Mouse (Mus musculus) cerebellum, postnatal 25 days (tissue): ENCODE results near the gene Hist1h2ad.
"Not testable (repeated sequence)": the region's sequence is repeated elsewhere in the genome, so short reads cannot be mapped to it uniquely, and the experiment has no call there.

ENCODE experiments used
- DNase-seq, 2 experiments: peaks; one replicate each; pipeline ENCODE4 v3.0.0; 2021; ENCODE audit warnings: mixed read lengths in 2 of 2

The Hist1h2ad gene

GRCm38 (mm10) chr13:23573898-23574524, at the start of gene Hist1h2ad, which contains the start of gene Hist1h2bf:
Gene Hist1h2ad, plus strand, starts transcription at chr13:23574381.
Gene Hist1h2bf, minus strand, starts transcription at chr13:23574196.
- peak; percentile 72 to 82 for DNase-seq

DNA sequence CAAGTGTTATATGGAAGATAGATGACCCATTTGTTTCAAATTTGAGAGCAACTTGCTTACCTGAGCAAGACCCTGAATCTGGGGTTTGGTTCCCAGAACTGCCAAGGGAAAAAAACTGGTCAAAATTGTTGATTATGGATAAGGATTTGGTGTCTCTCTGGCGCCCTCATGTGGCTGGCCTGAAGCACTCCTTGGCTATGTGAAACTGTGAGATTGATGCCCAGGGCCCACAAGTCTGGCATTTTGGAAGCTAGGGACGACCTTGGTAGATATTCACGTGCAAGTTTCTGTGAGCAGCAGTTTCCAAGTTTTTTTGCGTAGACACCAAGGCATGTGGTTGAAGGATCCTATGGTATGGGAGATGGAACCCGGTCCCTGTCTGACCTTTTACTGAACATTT, 49.5 kb upstream of the Hist1h2ad start:
- DNase-seq = peak; percentile 83 to 84

DNA sequence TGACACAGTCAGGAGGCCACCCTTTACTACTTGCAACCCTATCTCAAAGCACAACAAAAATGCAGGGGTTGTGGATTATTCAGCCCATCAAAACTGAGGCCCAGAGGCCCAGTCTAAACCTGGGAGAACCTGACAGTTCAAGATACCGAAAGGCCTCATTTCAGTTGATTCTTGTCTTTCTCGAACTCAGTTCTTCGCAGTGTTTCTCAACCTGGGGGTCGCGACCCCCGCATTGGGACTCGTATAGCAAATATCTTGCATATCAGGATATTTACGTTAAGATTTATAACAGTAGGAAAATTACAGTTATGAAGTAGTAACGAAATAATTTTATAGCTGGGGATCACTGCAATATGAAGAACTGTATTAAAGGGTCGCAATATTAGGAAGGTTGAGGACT, 48.3 kb upstream of the Hist1h2ad start:
- no peak for DNase-seq

DNA sequence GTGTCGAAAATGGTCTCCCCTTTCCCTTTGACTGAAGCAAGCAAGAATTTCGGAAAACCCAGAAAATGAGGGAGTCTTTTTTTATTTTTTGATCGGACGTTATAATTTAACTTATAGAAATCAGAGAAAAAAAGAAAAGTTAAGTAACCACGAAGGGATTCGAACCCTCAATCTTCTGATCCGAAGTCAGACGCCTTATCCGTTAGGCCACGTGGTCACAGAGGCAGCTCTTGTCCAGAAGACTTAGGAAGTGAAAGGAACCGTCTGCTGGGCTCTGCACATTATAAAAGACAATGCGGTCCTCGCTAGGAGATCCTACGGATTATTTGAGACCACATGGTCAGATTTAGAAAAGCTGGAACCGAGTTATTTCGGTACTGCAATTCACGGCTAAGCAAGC, 47.9 kb upstream of the Hist1h2ad start:
- peak; percentile 91 for DNase-seq

- DNase-seq = no peak
These were observed 45.2 kb upstream of the Hist1h2ad start for GRCm38 (mm10) chr13:23529005-23529404.

- DNase-seq = no peak
These were observed 44.6 kb upstream of the Hist1h2ad start for GRCm38 (mm10) chr13:23529480-23530165.

- peak; percentile 61 to 69 for DNase-seq
These were observed 43.8 kb upstream of the Hist1h2ad start for GRCm38 (mm10) chr13:23530181-23530900.

- DNase-seq = peak; percentile 97
These were observed 43.0 kb upstream of the Hist1h2ad start, which contains the start of gene Hist1h4h for GRCm38 (mm10) chr13:23530901-23531875. Gene Hist1h4h, plus strand, starts transcription at chr13:23531050.

- DNase-seq = no peak
These were observed 41.7 kb upstream of the Hist1h2ad start for GRCm38 (mm10) chr13:23532262-23533075.

DNA sequence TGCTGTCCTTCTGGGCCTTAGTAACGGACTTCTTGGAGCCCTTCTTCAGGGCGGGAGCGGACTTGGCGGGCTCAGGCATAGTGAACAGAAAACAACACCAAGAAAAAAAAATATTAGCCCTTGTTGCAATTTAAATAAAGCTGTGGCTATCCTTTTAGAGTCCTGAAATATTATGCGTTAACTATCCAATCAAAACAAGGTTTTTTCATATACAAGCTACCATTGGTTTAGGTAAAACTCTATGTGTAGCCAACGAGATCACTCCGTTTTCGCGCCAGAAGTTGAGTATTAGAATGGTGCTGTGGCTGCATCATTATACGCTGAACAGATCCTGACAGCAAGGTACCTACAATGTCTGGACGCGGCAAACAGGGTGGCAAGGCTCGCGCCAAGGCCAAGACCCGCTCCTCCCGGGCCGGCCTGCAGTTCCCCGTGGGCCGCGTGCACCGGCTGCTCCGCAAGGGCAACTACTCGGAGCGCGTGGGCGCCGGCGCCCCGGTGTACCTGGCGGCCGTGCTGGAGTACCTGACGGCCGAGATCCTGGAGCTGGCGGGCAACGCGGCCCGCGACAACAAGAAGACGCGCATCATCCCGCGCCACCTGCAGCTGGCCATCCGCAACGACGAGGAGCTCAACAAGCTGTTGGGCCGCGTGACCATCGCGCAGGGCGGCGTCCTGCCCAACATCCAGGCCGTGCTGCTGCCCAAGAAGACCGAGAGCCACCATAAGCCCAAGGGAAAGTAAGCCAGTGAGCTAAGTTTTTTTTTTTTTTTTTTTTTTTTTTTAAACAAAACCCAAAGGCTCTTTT, 40.4 kb upstream of the Hist1h2ad start, which contains the start of gene Hist1h2af:
Gene Hist1h2af (plus strand): TSS at position 347 of the 808 bp plus-strand sequence.
- DNase-seq = peak; percentile 66 to 75

DNA sequence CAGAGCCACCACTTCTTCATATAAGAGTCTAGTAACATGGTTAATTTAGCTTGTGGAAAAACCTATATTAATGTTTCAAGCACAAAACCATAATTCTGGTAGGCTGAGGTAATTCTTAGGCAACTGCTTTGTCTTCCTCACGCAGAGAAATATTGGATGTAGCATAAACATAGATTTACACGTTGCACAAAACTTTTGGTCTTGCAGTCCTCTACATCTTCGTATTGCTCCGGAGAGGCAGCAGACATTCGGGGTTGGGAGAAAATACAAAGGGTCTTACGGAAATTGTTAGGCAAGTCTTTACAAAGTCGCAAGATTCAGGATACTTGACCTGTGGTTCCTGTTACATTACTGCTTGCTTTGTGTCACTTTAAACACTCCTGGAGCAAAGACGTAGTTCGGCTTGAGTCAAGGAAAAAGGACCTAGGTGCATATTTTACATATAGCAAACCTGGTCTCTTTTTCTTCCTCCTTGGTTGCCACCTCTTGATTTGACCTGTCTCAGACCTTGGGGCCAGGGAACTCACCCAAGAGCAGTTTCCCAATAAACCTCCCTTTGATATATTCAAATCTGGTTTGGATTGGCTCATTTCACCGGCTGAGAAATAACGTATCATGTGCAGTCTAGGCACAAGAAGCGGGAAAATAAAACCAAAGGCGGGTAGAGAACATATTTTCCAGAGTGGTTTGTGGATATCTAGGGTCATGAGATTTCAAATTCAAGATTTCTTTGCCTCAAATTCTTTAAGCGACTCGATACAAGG, 39.6 kb upstream of the Hist1h2ad start:
- DNase-seq = no peak

GRCm38 (mm10) chr13:23535137-23536075, 38.8 kb upstream of the Hist1h2ad start, which contains the start of gene Hist1h3g:
Gene Hist1h3g, plus strand, starts transcription at chr13:23535422.
- peak; percentile 80 to 89 for DNase-seq

DNA sequence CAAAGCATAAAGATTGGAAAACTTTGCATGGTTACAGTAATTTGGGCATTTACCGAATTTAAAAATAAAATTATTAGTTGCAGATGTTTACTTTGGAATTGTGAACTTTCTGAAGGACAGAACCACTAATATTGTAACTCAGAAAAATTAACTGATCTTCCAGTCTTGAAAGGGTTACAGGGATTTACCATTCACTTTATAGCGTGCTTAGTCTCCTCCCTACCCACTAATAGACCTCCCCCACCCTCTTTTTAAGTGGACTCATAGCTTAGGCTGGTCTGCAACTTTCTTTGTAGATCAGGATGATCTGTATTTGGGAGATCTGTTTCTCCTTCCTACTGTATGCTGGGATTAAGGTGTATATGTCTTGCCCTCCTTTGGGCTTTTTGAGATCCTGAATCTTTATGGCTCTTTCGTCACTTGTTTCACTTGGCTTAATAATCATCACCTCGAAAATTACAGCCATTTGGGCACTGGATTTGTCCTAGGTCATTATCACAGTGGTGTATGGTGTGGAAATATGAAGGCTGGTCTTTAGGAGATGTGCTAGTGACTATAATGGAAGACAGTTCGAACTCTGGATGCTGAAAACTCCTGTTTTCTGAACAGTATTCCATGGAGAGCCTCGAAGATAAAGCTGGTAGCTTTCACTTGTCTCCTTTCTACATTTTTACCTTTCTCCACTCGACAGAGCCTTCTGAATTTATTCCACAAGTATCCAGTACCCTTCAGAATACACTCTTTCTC, 37.9 kb upstream of the Hist1h2ad start:
- no peak for DNase-seq

DNA sequence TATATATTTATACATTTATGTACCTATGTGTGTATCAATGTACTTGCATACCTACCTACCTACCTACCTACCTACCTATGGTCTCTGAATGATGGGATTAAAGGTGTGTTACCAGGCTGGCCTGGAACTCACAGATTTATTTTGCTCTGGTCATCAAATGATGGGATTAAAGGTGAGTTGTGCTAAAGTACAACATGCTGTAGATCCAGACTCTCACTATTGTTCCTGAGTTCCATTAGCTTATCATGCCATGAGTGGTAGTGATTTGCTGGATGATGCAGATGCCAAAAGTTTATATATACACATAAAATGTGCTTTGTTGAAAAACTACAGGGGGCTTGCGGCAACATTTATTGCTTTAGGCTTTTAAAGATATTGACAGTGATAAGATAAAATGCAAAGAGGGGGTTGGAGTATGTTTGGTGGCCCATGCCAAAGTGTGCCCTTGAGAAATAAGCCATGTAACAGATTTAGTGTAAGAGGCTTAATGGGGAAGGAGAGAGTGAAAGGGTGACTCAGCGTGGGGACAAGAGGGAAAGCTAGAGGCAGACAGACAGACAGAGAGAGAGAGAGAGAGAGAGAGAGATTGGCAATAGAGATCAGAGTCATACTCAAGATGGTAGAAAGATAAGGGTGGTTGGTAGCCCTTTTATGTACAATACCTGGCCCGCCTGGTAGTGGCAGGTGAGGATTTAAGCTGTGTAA, 37.0 kb upstream of the Hist1h2ad start:
- DNase-seq = no peak

GRCm38 (mm10) chr13:23538249-23538648, 35.9 kb upstream of the Hist1h2ad start:
- DNase-seq = no peak

- not testable (repeated sequence) for DNase-seq
These were observed 34.4 kb upstream of the Hist1h2ad start for GRCm38 (mm10) chr13:23539821-23540220.

GRCm38 (mm10) chr13:23541497-23541896, 32.7 kb upstream of the Hist1h2ad start:
- DNase-seq = no peak
